Mouse (Mus musculus): ENCODE results near the gene Stxbp4. TPM values are rescaled to one million over a fixed set of nuclear protein-coding genes. Genes with fewer than 3 reads are reported as not detected.

The Stxbp4 gene
- polyA plus RNA-seq (2017; shearing (Covaris generic)): 4.2 TPM

DNA sequence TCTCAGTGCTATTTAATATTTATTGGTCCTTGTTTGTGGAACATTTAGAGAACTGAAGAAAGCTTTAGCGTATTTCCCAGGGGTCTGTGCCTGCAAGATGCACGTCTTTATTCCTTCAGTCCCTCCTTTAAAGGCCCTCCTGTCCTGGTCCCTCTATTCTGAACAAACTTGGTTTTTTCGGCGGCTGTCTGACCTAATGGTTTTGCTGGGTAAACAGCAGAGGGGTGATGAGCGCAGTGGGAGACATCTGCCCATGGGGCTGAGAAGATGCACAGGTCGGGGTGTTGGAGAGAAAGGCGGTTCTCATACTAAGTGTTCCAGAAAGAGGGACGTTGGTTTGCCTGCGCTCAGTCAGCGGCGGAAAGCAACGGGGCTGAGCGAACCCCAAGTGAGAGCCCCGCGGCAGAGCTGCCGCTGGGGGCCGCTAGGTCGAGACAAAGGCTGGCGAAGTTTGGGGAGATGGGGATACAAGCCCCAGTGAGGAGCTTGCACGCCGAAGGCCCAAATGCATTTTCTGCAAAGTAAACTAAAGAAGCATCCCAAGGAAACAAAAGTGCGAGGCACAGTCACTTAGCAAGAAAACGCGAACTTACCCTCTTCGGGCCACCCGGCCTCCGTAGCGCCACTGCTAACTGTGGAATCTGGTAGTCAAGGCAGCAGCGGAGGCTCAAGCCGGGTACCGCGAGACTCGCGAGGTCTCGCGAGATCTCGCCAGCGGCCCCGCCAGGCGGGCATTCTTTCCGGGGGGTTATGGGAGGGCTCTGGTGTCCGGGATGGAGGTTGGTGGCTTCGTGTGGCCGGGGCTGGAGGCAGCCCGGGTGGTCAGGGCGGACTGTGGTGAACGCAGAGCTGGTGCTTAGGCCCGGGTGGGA, at the start of gene Stxbp4, which contains the start of gene Cox11:
TSS of gene Stxbp4 (minus strand) at position 645 of the 872 bp plus-strand sequence.
TSS of gene Cox11 (plus strand) at position 734 of the 872 bp plus-strand sequence.

Other genes with a start within 250 kb of the Stxbp4 start
- 10.1 TPM for gene Hlf, start 247.2 kb downstream of the Stxbp4 start, polyA plus RNA-seq (2017; shearing (Covaris generic))
- 31.5 TPM for gene Cox11, start 89 bp upstream of the Stxbp4 start, polyA plus RNA-seq (2017; shearing (Covaris generic))
- 0.92 TPM for gene Tom1l1, start 50.3 kb upstream of the Stxbp4 start, polyA plus RNA-seq (2017; shearing (Covaris generic))